Mouse (Mus musculus) spleen, adult 2 months (tissue): ENCODE measurements around the gene Ccdc43.

Experiments used
- CTCF ChIP-seq: fragments of 200-500 bp; IDR thresholded peaks from 2 replicates; pipeline ENCODE4 v1.5.1; 2011; ENCODE audit warnings: mild to moderate bottlenecking, inconsistent platforms; ENCODE audit not compliant: insufficient read depth, insufficient read length, insufficient replicate concordance; ENCODE audit errors: extremely low read depth
- POLR2A ChIP-seq: fragments of 200-500 bp; IDR thresholded peaks from 2 replicates; pipeline ENCODE4 v1.6.1; 2011; ENCODE audit warnings: low read depth, low read length, inconsistent platforms

DNA sequence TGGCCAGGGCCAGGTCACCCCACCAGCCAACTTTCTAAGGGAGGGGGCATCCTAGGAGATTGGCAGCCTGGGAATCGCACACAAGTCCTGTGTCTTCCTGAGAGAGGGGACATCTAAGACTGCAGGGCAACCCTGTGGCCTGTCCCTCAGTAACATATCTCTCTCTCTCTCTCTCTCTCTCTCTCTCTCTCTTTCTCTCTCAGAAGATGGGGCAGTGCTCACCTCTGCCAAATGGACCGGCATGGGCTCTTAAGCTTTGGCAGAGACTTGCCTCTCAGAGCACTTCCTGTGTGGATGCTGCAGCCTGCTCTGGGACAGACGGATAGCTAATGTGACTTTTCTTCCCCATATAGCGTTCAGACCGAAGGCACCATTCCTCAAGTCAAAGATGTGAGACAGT is 45.3 kb upstream of the Ccdc43 start:
- TF ChIP-seq POLR2A (no peak), CTCF (no peak)
